Mouse (Mus musculus) MEL (cell line): Measurements from ENCODE around the gene Gm2696.

Source experiments
- CTCF ChIP-seq, 3 experiments: IDR thresholded peaks in 2 of 3; conservative IDR thresholded peaks in 1 of 3; 2 replicates each; pipeline ENCODE4 v1.5.1; 2011 to 2012; ENCODE audit warnings: low read length in 3 of 3, low read depth in 2 of 3, mild to moderate bottlenecking in 2 of 3, improper control_type of control experiment in 1 of 3, inconsistent platforms in 1 of 3, mixed read lengths in 1 of 3, moderate library complexity in 1 of 3; ENCODE audit not compliant: control insufficient read depth in 1 of 3, insufficient read depth in 1 of 3, poor library complexity in 1 of 3, severe bottlenecking in 1 of 3
- EP300 ChIP-seq, 2 experiments: IDR thresholded peaks; 2 replicates each; pipeline ENCODE4 v1.6.1; 2011; ENCODE audit warnings: improper control_type of control experiment in 2 of 2, low read length in 2 of 2, low read depth in 1 of 2, mild to moderate bottlenecking in 1 of 2
- GATA1 ChIP-seq: IDR thresholded peaks from 2 replicates; pipeline ENCODE4 v1.6.1; 2011; ENCODE audit warnings: low read depth, low read length, improper control_type of control experiment
- HCFC1 ChIP-seq: IDR thresholded peaks from 2 replicates; pipeline ENCODE4 v1.6.1; 2012; ENCODE audit warnings: low read depth, mild to moderate bottlenecking, inconsistent platforms, low read length, improper control_type of control experiment, moderate library complexity
- MAFK ChIP-seq: IDR thresholded peaks from 2 replicates; pipeline ENCODE4 v1.6.1; 2011; ENCODE audit warnings: low read depth, mild to moderate bottlenecking, low read length, improper control_type of control experiment, borderline replicate concordance
- MEF2A ChIP-seq: IDR thresholded peaks from 2 replicates; pipeline ENCODE4 v1.6.1; 2014; ENCODE audit warnings: low read depth, mild to moderate bottlenecking, inconsistent platforms, low read length, improper control_type of control experiment; ENCODE audit not compliant: poor library complexity, insufficient replicate concordance, severe bottlenecking; ENCODE audit errors: extremely low read depth
- POLR2A ChIP-seq, 2 experiments: IDR thresholded peaks; 2 replicates each; pipeline ENCODE4 v1.6.1; 2011 to 2012; ENCODE audit warnings: low read length in 2 of 2, mild to moderate bottlenecking in 2 of 2, control low read depth in 1 of 2, improper control_type of control experiment in 1 of 2, low read depth in 1 of 2, moderate library complexity in 1 of 2; ENCODE audit not compliant: control insufficient read depth in 1 of 2, insufficient read depth in 1 of 2, poor library complexity in 1 of 2
- RCOR1 ChIP-seq: IDR thresholded peaks from 2 replicates; pipeline ENCODE4 v1.6.1; 2012; ENCODE audit warnings: low read depth, mild to moderate bottlenecking, inconsistent platforms, low read length, improper control_type of control experiment
- USF1 ChIP-seq: IDR thresholded peaks from 2 replicates; pipeline ENCODE4 v1.6.1; 2014; ENCODE audit warnings: low read depth, mild to moderate bottlenecking, inconsistent platforms, low read length, improper control_type of control experiment, moderate library complexity
- USF2 ChIP-seq, 2 experiments: IDR thresholded peaks; 2 replicates each; pipeline ENCODE4 v1.6.1; 2011 to 2012; ENCODE audit warnings: improper control_type of control experiment in 2 of 2, low read length in 2 of 2, borderline replicate concordance in 1 of 2, inconsistent platforms in 1 of 2, low read depth in 1 of 2, mild to moderate bottlenecking in 1 of 2; ENCODE audit not compliant: insufficient read depth in 1 of 2
- ZC3H11A ChIP-seq: IDR thresholded peaks from 2 replicates; pipeline ENCODE4 v1.6.1; 2012; ENCODE audit warnings: low read depth, mild to moderate bottlenecking, inconsistent platforms, low read length, improper control_type of control experiment

- TF ChIP-seq USF1 = no peak
- TF ChIP-seq POLR2A (IDR thresholded peaks at IDR 0.05; ENCODE audit: control insufficient read depth in 1 of 2, insufficient read depth in 1 of 2, low read depth in 1 of 2, low read length in 2 of 2, poor library complexity in 1 of 2) = no peak
- TF ChIP-seq EP300 (IDR thresholded peaks at IDR 0.05; ENCODE audit: low read depth in 1 of 2, low read length in 2 of 2) = no peak
- no peak for TF ChIP-seq MAFK
- TF ChIP-seq CTCF (IDR thresholded peaks at IDR 0.05 in 2 of 3, conservative IDR thresholded peaks at IDR 0.05 in 1 of 3; ENCODE audit: control insufficient read depth in 1 of 3, insufficient read depth in 1 of 3, low read depth in 2 of 3, low read length in 3 of 3, poor library complexity in 1 of 3, severe bottlenecking in 1 of 3) = no peak
- no peak for TF ChIP-seq RCOR1
- TF ChIP-seq ZC3H11A = no peak
- no peak for TF ChIP-seq GATA1
- TF ChIP-seq MEF2A = no peak
- TF ChIP-seq HCFC1 = no peak
- no peak for TF ChIP-seq USF2 (IDR thresholded peaks at IDR 0.05; ENCODE audit: borderline replicate concordance in 1 of 2, insufficient read depth in 1 of 2, low read depth in 1 of 2, low read length in 2 of 2)
Observed at GRCm38 (mm10) chr10:77804095-77804494, 10.4 kb upstream of the Gm2696 start.
